Mouse (Mus musculus): Measurements from ENCODE around the gene Clec18a.
"Not testable (repeated sequence)": the region's sequence is repeated elsewhere in the genome, so short reads cannot be mapped to it uniquely, and the experiment has no call there.

The Clec18a gene

DNA sequence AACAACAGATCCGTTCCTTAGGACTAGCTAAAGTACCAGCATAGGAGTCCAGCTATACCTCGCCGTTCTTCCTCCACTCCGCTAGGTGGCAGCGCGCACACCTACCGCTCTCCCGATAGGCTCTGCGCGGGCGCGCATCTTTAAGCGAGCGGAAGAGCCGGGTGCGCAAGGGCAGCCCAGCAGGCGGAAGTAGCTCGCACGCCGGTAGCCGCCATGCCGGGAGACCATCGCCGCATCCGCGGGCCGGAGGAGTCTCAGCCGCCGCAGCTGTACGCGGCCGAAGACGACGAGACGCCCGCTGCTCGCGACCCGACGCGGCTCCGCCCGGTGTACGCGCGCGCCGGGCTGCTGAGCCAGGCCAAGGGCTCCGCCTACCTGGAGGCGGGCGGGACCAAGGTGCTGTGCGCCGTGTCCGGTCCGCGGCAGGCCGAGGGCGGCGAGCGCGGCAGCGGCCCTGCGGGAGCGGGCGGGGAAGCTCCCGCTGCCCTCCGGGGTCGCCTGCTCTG is 36.0 kb downstream of the Clec18a start, which contains the start of gene Exosc6:
TSS of gene Exosc6 (plus strand) at position 182 of the 506 bp plus-strand sequence.
- DNase-seq (ENCODE audit: low spot score in 2 of 2): peak; percentile 87 to 89

DNA sequence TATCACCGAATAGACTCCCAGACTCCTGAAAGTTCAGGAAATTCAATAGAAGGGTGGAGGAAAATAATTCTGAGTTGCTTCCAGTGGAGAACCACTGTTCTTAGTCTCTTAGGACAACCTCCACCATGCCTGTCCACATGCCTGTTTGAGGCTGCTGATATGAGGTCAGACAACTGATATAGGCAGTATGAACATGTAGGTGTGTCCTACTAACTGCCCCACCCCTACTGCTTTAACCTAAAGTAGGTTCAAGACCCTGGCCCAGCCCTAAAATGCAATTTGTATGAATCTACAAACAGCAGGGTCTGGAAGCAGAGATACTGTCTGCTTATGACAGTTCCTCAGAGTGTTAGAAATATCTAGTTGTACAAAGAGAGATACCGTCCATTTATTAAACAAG is 36.6 kb downstream of the Clec18a start:
- no peak for DNase-seq (ENCODE audit: low spot score in 2 of 2)

DNA sequence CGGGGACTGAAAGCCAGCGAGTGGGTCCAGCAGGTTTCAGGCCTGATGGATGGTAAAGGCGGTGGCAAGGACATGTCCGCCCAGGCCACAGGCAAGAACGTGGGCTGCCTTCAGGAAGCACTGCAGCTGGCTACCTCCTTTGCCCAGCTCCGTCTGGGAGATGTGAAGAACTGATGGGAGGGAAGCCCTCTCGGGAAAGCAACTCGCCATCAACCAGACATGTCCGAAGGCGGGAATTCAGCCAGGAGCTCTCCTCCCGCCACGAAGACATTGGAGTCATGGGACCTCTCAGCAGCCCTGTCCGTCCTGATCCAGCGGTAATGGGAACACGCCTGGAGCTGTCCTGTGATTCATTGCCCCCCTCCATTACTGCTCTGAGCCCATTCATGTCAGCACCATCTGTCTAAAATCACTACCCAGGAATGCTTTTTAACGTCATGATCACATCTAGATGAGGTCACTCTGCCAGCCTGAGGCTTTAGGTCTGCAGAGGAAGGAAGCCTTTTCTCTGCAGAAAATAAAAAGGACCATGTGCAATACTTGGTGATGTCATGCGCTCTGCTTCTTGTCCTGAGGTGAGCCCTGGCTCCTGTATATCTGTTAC is 37.1 kb downstream of the Clec18a start:
- DNase-seq (ENCODE audit: low spot score in 2 of 2): no peak

DNA sequence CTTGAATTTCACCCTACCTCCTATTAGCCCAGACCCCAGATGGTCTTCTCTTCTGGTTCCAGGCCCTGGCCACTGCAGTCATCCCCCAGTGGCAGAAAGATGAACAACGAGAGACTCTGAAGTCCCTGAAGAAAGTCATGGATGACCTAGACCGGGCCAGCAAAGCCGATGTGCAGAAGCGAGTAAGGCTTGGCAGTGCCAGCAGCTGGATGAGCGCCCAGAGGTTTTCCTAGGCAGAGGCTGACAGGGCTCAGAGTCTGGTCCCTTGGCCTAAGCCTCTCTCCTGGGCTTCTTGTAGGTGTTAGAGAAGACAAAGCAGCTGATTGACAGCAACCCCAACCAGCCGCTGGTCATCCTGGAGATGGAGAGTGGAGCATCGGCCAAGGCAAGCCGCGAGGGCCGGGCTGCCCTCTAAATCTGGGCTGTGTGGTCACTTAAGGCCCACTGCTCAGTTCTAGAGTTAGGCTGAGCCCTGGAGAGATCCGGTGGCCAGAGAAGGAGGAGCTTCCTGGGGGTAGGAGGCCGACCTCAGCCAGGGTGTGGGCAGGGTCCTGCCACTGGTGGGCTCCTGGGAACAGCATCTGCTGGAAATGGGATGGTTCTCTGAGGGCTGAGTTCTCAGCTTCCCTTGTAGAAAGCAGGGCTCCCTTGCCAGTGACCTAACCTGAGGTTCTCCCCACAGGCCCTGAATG is 38.3 kb downstream of the Clec18a start:
- no peak for DNase-seq (ENCODE audit: low spot score in 2 of 2)

DNA sequence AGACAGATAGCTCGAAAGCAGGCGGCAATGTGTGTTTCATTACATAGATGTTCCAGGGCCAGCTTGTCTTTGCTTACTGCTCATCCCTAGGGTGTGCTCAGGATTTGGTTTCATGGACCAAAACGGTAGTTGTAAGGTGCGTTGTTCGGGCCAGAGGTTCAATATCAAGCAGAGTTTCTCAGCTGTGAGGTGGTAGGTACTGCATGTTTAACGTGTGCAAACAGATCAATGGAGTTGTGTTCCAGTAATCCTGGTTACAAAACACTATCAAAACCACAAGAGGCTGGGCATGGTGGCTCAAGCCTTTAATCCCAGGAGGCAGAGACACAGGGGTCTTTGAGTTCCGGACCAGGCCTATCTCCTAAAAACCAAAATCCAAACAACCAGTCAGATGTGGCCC is 43.1 kb downstream of the Clec18a start:
- no peak for DNase-seq (ENCODE audit: low spot score in 2 of 2)

DNA sequence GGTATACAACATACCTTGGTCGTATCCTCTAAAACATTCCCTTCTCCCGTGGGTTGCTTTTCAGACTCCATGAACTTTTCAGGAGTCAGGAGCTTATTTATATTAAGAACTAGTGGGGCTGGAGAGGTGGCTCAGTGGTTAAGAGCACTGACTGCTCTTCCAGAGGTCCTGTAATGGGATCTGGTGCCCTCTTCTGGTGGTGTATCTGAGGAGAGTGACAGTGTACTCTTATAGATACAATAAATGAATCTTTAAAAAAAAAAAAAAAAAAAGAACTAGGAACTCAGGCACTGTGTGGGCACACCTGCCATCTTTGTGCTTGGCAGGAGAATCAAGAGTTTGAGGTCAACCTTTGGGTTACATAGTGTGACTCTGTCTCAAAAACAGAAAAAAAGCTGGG is 43.5 kb downstream of the Clec18a start:
- no peak for DNase-seq (ENCODE audit: low spot score in 2 of 2)

DNA sequence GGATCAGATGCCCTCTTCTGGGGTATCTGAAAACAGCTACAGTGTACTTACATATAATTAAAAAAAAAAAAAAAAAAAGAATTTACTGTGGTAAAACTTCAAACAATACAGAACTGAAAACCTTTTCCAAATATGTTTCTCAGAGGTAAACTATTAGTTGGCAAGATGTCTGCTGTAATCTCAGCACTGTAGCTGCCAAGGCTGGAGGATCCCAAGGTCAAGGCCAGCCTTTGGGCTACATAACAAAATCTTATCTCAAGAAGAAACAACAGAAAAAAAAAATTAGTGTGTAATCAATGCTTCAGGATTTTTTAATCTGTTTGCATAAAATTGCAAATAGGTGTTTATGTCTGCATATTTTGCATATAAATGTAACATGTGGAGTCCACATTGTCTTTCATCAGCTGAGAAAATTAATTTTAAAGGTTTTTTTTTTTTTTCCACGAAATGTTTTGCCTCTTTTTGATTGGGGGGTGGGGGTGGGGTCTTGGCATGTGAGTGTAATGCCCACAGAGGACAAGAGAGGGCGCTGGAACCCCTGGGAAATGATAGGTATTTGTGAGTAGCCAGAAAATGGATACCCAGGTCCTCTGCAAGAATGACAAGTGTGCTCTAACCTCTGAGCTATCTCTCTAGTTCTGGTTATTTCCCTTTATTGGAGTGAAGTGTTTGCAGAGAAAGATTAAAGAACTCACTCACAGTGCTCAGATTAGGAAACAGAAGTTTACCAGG is 48.1 kb downstream of the Clec18a start:
- DNase-seq (ENCODE audit: low spot score in 2 of 2): no peak

DNA sequence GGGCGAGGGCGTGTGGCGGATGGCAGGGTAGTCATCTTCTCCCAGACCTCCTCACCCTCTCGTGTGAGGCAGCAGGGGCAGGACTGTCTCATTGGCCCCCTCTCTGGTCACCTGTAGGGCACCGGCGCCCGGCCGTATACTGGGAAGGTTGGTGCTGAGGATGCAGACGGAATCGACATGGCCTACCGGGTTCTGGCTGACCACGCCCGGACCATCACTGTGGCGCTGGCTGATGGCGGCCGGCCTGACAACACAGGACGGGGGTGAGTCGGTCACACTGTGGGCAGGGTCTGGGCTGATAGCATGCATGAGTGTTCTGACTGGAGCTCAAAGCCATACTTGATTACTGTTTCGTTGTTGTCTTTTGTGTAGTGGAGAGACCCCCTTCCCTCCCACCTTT is 49.7 kb downstream of the Clec18a start:
- no peak for DNase-seq (ENCODE audit: low spot score in 2 of 2)

DNA sequence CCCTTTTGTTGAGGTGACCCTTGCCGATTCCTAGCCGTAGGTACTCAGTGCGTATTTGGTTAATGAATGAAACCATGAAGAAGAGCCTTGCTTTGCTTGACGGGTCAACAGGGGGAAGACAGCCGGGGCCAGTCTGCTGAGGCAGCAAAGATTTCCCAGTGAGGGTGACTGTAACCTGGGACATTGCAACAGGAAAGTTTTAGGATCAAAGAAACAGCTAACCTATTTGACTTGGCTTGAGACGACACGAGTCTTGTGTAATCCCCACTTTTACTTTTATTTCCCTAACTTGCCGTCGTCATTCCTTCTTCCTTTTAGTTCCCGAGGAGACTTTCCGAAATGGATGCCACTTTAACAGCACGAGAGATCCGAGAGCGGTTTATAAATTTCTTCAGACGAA is 55.6 kb downstream of the Clec18a start:
- DNase-seq (ENCODE audit: low spot score in 2 of 2): no peak

DNA sequence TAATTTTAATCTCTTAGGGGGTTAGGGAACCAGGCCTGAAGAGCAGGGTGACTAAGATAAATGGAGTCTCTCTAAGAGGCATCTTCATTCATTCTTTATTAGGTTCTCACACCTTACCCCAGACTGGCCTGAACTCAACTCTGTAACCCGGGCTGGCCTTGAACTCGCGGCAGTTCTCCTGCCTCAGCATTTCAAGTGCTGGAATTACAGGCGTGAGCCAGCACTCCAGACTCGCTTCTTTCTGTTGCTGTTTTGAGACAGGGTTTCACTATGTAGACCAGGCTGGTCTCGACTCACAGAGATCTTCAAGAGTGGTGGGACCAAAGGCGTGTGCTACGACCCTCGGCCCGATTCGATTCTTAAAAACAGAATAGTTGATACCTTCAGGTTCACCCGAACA is 58.0 kb downstream of the Clec18a start:
- DNase-seq (ENCODE audit: low spot score in 2 of 2): no peak

DNA sequence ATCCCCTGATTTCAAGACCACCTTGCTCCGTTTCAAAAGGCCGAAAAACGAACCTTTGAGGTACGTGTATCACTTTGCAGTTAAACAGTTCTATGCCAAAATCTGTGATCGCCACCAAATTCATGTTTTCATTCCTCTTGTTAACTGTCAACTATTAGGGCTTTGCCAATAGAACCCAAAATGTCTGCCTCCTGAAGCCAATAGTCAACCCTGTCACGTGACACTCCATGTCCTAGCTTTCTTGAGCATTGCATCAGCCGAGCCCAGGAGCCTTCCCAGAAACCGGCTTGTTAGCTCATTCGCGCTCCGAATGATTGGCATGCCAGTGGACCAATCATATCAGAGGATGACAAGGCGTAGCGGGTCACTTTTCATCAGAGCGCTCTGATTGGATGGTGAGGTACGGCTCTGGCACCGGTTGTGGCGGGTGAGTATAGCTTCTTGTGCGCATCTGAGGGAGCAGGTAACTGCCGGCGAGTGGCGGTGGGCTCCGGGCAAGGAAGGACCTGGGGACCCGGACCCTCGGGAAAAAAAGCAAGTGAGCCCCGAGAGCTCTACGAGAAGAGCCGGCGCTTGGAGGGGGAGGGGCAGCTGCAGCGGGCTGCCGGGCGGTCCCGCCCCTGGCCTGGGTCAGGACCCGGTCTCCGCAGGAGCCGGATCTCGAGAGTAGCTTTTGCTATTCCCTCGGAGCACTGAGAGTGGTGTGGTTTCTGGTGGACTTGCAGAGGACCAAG is 58.6 kb downstream of the Clec18a start:
- peak; percentile 97 for DNase-seq (ENCODE audit: low spot score in 2 of 2)

DNA sequence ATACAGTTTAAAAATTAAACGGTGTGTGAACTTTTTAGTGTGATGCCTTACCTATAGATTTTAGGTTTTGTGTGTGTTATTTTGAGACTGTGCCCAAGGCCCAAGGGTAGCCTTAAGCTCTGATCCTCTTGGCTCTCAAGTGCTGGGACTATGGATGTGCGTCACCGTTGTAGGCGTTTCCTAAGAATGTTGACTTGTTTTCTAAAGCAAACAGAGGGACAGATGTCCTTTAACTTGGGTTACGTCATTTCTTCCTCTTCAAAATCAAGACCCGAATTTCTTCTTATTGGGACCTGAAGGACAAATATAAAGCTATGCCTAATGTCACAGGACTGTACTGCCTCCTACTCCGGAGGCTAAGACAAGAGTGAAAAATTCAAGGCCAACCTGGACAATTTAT is 59.3 kb downstream of the Clec18a start, which contains the start of gene Aars:
TSS of gene Aars (plus strand) at position 229 of the 400 bp plus-strand sequence.
- no peak for DNase-seq (ENCODE audit: low spot score in 2 of 2)

DNA sequence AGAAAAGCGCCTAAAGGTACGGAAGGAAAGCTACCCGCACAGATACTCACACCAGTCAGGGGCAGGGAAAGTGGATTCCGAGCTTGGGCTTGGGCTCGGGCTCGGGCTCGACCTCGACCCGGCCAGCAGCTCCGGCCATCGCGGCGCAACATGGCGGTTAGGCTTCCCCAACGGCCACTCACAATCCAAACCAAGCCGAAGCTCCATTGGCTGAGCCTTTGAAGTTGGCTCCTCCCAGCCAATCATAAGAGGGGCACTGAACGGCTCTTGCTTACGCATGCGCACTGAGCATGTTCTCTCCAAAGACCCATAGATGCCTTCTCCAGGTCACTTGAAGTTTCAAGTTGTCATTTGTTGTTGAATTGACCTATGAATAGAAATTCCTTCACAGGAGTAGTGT is 60.7 kb downstream of the Clec18a start, which contains the start of gene Ddx19b:
TSS of gene Ddx19b (minus strand) at position 180 of the 400 bp plus-strand sequence.
- no peak for DNase-seq (ENCODE audit: low spot score in 2 of 2)

DNA sequence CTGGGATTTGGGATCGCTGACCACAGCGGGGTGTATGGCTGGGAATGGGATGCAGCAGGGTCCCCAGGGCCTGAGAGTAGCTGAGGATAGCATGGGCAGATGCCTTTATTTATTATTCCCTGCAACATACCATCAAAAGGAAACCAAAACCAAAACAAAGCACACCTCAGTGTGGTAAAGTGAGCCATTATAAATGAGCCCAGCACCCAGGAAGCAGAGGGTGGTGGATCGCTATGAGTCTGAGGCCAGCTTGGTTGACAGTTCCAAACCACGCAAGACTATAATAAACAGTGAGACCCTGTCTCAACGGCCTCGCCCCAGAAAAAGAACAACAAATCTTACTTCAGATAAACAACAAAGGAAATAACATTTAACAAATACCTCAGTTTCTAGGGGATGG is 62.2 kb downstream of the Clec18a start:
- no peak for DNase-seq (ENCODE audit: low spot score in 2 of 2)

DNA sequence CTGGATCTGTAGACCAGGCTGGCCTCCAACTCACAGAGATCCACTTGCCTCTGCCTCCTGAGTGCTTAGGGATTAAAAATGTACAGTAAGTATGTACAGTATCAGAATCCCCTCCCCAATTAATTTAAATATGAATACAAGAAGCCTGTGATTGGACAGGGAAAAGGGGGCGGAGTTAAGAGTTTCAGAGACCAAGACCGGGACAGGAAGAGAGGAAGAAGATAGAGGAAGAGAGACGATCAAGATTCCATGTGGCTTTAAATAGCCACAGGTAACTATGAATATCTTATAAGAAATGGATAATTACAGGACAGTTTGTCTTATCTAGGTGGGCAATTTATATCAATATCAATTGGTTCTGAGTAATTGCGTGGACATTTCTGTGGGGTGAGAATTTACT is 62.6 kb downstream of the Clec18a start:
- DNase-seq (ENCODE audit: low spot score in 2 of 2): no peak

DNA sequence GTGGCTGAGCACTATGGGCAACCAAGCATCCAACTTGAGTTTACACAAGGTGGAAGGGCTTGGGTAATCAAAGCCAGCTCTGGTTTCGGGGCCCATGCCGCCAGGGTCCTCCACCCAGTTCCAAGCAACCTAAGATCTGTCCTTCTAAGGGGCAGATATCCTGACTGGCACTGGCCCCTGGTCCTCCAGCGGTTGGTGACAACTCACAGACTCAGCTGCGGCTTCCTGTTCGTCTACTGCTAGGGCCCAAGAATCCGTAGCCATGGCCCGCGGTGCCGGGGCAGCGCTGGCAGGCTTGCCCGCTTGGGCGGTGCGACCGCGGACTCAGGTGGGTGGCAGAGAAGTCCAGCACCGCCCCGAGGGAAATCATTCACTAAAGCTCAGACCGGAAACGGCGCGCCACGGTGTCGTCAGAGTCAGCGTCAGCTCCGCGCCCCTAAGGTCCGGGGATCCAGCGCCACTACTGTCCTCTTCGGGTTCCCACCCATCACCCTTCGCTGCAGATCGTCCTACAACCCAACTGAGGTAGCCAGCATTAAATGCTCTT is 64.8 kb downstream of the Clec18a start:
- peak; percentile 80 to 87 for DNase-seq (ENCODE audit: low spot score in 2 of 2)

DNA sequence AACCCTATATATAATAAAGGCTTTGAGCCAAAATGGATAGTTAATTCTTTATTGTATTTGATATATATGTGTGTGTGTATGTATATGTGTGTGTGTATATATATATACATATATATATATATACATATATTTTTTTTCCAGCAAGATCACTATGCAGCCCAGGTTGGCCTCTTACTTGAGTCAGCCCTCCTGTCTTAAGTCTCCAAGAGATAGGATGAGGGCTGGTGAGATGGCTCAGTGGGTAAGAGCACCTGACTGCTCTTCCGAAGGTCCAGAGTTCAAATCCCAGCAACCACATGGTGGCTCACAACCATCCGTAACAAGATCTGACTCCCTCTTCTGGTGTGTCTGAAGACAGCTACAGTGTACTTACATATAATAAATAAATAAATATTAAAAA is 65.6 kb downstream of the Clec18a start:
- DNase-seq (ENCODE audit: low spot score in 2 of 2): not testable (repeated sequence)

DNA sequence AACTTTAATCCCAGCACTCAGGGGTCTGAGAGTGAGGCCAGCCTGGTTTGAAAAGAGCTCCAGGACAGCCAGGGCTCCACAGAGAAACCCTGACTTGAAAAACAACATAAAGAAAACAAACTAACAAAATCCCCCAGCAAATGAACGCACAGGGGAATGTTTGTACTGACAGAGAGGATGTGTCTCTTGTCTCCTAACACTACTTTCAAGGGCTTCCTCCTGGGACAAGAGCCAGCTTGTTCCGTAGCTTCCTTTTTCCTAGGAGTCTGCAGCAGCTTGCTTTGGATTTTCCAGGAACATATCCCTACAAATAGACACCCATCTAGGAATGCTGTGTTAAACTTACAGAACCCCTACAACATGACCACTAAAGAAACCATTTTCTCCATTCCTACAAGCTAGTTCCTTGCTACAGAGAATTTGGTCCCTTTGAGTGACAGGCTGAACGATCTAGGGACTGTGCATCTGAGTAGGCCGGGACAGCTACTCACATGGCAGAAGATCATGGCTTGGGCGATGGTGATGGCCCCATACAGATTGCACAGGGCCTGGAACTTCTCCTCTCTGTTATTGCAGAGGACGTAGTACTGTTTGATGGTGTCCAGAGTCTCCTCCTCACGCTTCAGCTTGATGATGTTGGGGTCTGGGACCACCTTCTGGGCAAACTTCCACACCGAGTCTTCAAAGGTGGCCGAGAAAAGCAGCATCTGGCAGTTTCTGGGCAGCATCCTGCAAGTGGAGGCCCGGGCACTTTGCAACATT is 81.8 kb downstream of the Clec18a start:
- DNase-seq (ENCODE audit: low spot score in 2 of 2): not testable (repeated sequence)

Measured in urinary bladder, postnatal 36 days (tissue).